Mouse (Mus musculus): Measurements from ENCODE around the gene Gm3417. TPM values are rescaled to one million over a fixed set of nuclear protein-coding genes. Genes with fewer than 3 reads are reported as not detected.

Gm3417 gene
- not detected for polyA plus RNA-seq (2017; shearing (Covaris generic))

GRCm38 (mm10) chr17:14978362-14979038 is at the start of gene Gm3417, which contains the start of gene 9030025P20Rik:
Gene Gm3417 (minus strand): TSS chr17:14978790.
Gene 9030025P20Rik (plus strand): TSS chr17:14978468.

GRCm38 (mm10) chr17:15009706-15010413 is 31.3 kb upstream of the Gm3417 start, which contains the start of gene Gm3435:
Gene Gm3435 (plus strand): TSS chr17:15010176.

DNA sequence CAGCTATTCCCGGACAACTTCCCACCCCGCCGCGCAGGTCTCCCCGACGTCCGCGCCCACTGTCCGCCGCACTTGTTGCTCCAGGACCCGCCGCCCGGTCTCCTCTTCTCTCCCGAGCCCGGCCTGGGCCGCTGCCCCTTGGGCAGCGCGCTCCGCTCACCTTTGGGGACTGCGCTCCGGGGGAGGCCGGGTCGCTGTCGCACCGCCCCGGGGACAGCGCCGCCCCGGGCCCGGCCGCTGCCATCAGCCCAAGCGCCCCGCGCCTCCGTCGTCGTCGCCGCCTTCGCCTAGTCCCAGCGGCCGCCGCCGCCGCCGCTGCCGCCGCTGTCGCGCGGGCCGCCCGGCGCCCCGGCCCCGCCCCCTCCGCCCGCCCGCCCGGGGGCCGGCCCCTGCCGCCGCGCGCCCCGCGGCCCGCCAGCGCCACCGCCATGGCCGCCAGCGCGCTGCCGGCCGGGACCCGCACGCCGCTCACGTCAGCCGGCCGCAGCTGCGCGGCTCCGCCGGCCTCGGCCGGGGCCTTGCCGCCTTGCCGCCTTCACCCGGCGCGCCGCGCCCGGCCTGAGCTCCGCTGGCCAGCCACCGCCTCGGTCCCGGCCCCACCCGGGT is 17.5 kb downstream of the Gm3417 start, which contains the start of gene Phf10:
Gene Phf10 (minus strand): TSS at position 323 of the 606 bp plus-strand sequence.

GRCm38 (mm10) chr17:14943009-14943728 is 35.4 kb downstream of the Gm3417 start, which contains the start of the genes Wdr27 and 1600012H06Rik:
Gene Wdr27 (minus strand): TSS chr17:14943158.
Gene 1600012H06Rik (plus strand): TSS chr17:14943184.

Other genes starting within 250 kb of the Gm3417 start
- gene Wdr27, start 35.6 kb downstream of the Gm3417 start, polyA plus RNA-seq (2017; shearing (Covaris generic)) = 2.2 TPM
- gene 1600012H06Rik, start 35.6 kb downstream of the Gm3417 start, polyA plus RNA-seq (2017; shearing (Covaris generic)) = 40.9 TPM
- 6.5 TPM for gene Phf10, start 17.5 kb downstream of the Gm3417 start, polyA plus RNA-seq (2017; shearing (Covaris generic))
- gene 9030025P20Rik, start 322 bp downstream of the Gm3417 start, polyA plus RNA-seq (2017; shearing (Covaris generic)) = 20.1 TPM
- gene Gm3435, start 31.4 kb upstream of the Gm3417 start, polyA plus RNA-seq (2017; shearing (Covaris generic)) = 11.0 TPM
- 170 TPM for gene Ermard, start 62.4 kb upstream of the Gm3417 start, polyA plus RNA-seq (2017; shearing (Covaris generic))
- gene Tcte3, start 62.7 kb upstream of the Gm3417 start, polyA plus RNA-seq (2017; shearing (Covaris generic)) = 2.8 TPM
- gene Gm3448, start 62.7 kb upstream of the Gm3417 start, polyA plus RNA-seq (2017; shearing (Covaris generic)) = 2.0 TPM